17 mouse cellular contexts compared by ENCODE assay signal in the genomic region with DNA sequence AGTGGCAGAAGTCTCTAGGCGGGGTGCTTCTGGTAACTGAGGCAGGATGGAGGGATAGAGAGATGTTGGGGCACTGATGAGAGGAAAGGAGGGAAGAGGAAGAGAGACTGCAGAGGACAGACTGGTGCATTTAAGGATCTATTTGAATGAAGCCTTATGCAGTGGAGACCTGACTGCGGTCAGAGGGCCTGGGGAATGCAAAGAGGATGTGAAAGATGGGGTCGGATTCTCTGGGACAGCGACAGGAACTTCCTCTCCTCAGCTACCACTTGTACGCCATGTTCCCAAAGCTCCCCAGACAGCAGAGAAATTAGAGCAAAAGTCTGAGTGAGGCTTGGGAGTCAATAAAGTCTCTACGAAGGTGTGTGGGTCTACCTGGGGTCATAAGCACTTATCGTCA. TPM values are rescaled to one million over a fixed set of nuclear protein-coding genes. Genes with fewer than 3 reads are reported as not detected.
A peak's percentile ranks its signal among the peaks of the same experiment; 100 is the strongest.
DNase-seq lines count a peak whose midpoint lies in the region; ATAC-seq and TF ChIP-seq lines count a peak whose summit lies in the region.
"Had no signal": no experiment of that assay in that cellular context is flagged by ENCODE, and none has a peak within 500 bp of the region (broad histone marks: within the 10 kb centered on the region; RNA-seq: fewer than 3 reads in every experiment).

No protein-coding gene starts in this region.

- peak; percentile 82 for ATAC-seq in granulocyte monocyte progenitor cell, adult 5-6 weeks (replicated peaks; ENCODE audit: poor library complexity, severe bottlenecking)
- ATAC-seq: midbrain, embryonic 16.5 days had no signal

- no peak for TF ChIP-seq POLR2A in bone marrow macrophage, adult 2 months (IDR thresholded peaks at IDR 0.05; ENCODE audit: borderline replicate concordance, low read depth, low read length)

- no peak overlapping the region for H3K4me3 ChIP-seq in bone marrow macrophage, adult 2 months (ENCODE audit: insufficient read depth, low read length)
- H3K4me3 ChIP-seq: embryonic facial prominence, embryonic 12.5 days; hindbrain, embryonic 15.5 days; kidney, embryonic 15.5 days; layer of hippocampus, adult 2 months; limb, embryonic 12.5 days; liver, embryonic 13.5 days; neural tube, embryonic 13.5 days; stomach, embryonic 15.5 days had no signal

- H3K27ac ChIP-seq in bone marrow macrophage, adult 2 months (ENCODE audit: insufficient read depth, low read depth, low read length), result peak overlapping the region; percentile 13; the same call in 1 of the 2 replicates
- H3K27ac ChIP-seq: embryonic facial prominence, embryonic 12.5 days; hindbrain, embryonic 15.5 days; kidney, embryonic 15.5 days; layer of hippocampus, adult 2 months; limb, embryonic 12.5 days; liver, embryonic 13.5 days; neural tube, embryonic 13.5 days; stomach, embryonic 15.5 days had no signal

- intact Hi-C loops in left cerebral cortex, postnatal 10 days (cut with DNase I), result loop anchor here (5.0 kb wide), 1 partner anchor 68 kb away; no protein-coding TSS in a partner anchor

- peak; percentile 28 for DNase-seq in layer of hippocampus, adult 11-12 months (ENCODE audit: low spot score)
- no peak for DNase-seq in layer of hippocampus, postnatal 36 days
- DNase-seq in monocyte, adult 2 months (ENCODE audit: low read depth in 1 of 2, low spot score in 2 of 2), result peak; percentile 30 to 52
- DNase-seq in left cerebral cortex, postnatal 10 days (ENCODE audit: extremely low spot score in 1 of 2, low spot score in 2 of 2), result no peak
- no peak for DNase-seq in adrenal gland, postnatal 25 days

- TF ChIP-seq CTCF in bone marrow macrophage, adult 2 months (IDR thresholded peaks at IDR 0.05; ENCODE audit: low read depth, low read length), result no peak

- peaks cover 10% of the 10 kb centered on the region for H3K4me1 ChIP-seq in bone marrow macrophage, adult 2 months (ENCODE audit: control insufficient read depth, insufficient read depth, low read length)
- H3K4me1 ChIP-seq: embryonic facial prominence, embryonic 12.5 days; liver, embryonic 13.5 days; stomach, embryonic 15.5 days had no signal

RNA-seq across cellular contexts. Expression of a gene that starts 42.0 kb away (rescaled TPM):
- total RNA-seq in layer of hippocampus, postnatal 36 days (2021), result 10 to 100 TPM; 10.2 to 11.8 TPM
- 0.48 TPM in 1 of 2 replicates, not detected in the other for polyA plus RNA-seq in bone marrow macrophage, adult 2 months (2012; ENCODE audit: insufficient read depth, insufficient read length, missing spikeins)
- total RNA-seq in granulocyte monocyte progenitor cell, adult 5-6 weeks (2014; fragmentation: Nextera tagmentation), result not detected in 2 replicates
- not detected in 2 replicates for total RNA-seq in granulocyte monocyte progenitor cell, adult 5-6 weeks (2017)
- total RNA-seq in left cerebral cortex, postnatal 10 days (2021), result 10 to 100 TPM; 10.2 to 10.9 TPM
- total RNA-seq in adrenal gland, postnatal 25 days (2021), result 4.8 and 5.6 TPM in 2 replicates
- polyA plus RNA-seq: CD4-positive, CD25-positive, alpha-beta regulatory T cell, adult 4 months had no signal

RNA-seq across cellular contexts. Expression of a gene that starts 56.7 kb away (rescaled TPM):
- 1 to 10 TPM; 4.9 to 5.4 TPM for total RNA-seq in layer of hippocampus, postnatal 36 days (2021)
- polyA plus RNA-seq in bone marrow macrophage, adult 2 months (2012; ENCODE audit: insufficient read depth, insufficient read length, missing spikeins), result 8.0 and 11.4 TPM in 2 replicates
- 21.8 and 23.3 TPM in 2 replicates for total RNA-seq in granulocyte monocyte progenitor cell, adult 5-6 weeks (2014; fragmentation: Nextera tagmentation)
- 19.3 and 21.8 TPM in 2 replicates for total RNA-seq in granulocyte monocyte progenitor cell, adult 5-6 weeks (2017)
- 1 to 10 TPM; 4.8 to 5.2 TPM for total RNA-seq in left cerebral cortex, postnatal 10 days (2021)
- 4.7 and 6.6 TPM in 2 replicates for total RNA-seq in adrenal gland, postnatal 25 days (2021)

Comparison
In these comparisons a context has a peak if more than half of its experiments do, and no peak if none do; other contexts are left out.
1. DNase-seq: peak in layer of hippocampus, adult 11-12 months (single experiment) and monocyte, adult 2 months (2 of 2); none in layer of hippocampus, postnatal 36 days (0 of 2), left cerebral cortex, postnatal 10 days (0 of 2) and adrenal gland, postnatal 25 days (single experiment).